Mouse (Mus musculus) G1E (cell line): Measurements from ENCODE around the gene Dlgap1. TPM values are rescaled to one million over a fixed set of nuclear protein-coding genes. Genes with fewer than 3 reads are reported as not detected.

Experiments
- ATAC-seq: 2 replicates; pipeline ENCODE4 v1.8.0; 2016; ENCODE audit warnings: mild to moderate bottlenecking; ENCODE audit not compliant: insufficient number of reproducible peaks, poor library complexity, low FRiP score, severe bottlenecking; ENCODE audit errors: extremely low read depth
- DNase-seq: peaks from one replicate; pipeline ENCODE4 v3.0.0; 2012; ENCODE audit warnings: low spot score
- H3K27me3 ChIP-seq: 2 replicates; pipeline ENCODE4 v1.6.1; 2012; ENCODE audit warnings: mild to moderate bottlenecking, low read length, inconsistent platforms; ENCODE audit not compliant: insufficient read depth
- H3K36me3 ChIP-seq: replicated peaks from 2 replicates; pipeline ENCODE3; 2012; ENCODE audit warnings: mild to moderate bottlenecking, inconsistent platforms
- H3K4me1 ChIP-seq: 2 replicates; pipeline ENCODE4 v1.6.1; 2012; ENCODE audit warnings: low read depth, low read length, inconsistent platforms, mixed read lengths; ENCODE audit not compliant: insufficient read depth
- H3K4me3 ChIP-seq: 2 replicates; pipeline ENCODE4 v1.5.1; 2012; ENCODE audit warnings: low read depth, mild to moderate bottlenecking, inconsistent platforms, low read length, moderate library complexity, mixed read lengths
- H3K9me3 ChIP-seq: replicated peaks from 2 replicates; pipeline ENCODE4 v1.6.1; 2012; ENCODE audit warnings: inconsistent platforms
- CTCF ChIP-seq: IDR thresholded peaks from 2 replicates; pipeline ENCODE4 v1.5.1; 2012; ENCODE audit warnings: low read depth, low read length, inconsistent platforms, mixed read lengths
- GATA1 ChIP-seq: IDR thresholded peaks from 2 replicates; pipeline ENCODE4 v1.6.1; 2012; ENCODE audit warnings: borderline replicate concordance, low read length, inconsistent platforms, mixed read lengths
- GATA2 ChIP-seq: IDR thresholded peaks from 2 replicates; pipeline ENCODE4 v1.6.1; 2012; ENCODE audit warnings: low read depth, low read length, inconsistent platforms, borderline replicate concordance
- POLR2AphosphoS5 ChIP-seq: IDR thresholded peaks from 2 replicates; pipeline ENCODE4 v1.6.1; 2012; ENCODE audit warnings: low read depth, low read length, inconsistent platforms; ENCODE audit not compliant: insufficient replicate concordance
- TAL1 ChIP-seq: conservative IDR thresholded peaks from 2 replicates; pipeline ENCODE4 v1.6.1; 2012; ENCODE audit warnings: low read depth, low read length, inconsistent platforms, mixed read lengths
- polyA plus RNA-seq: library from polyadenylated mRNA; stranded (reverse); fragments of >175 nt; gene quantifications from 2 replicates; pipeline ENCODE4 v1.2.3, GENCODE M21; 2012
- total RNA-seq, 2 experiments: library from RNA; stranded (forward) in 1 of 2; stranded (reverse) in 1 of 2; fragments of 200-1000 nt in 1 of 2; fragments of >200 nt in 1 of 2; fragmentation: Nextera tagmentation in 1 of 2; gene quantifications; 2 replicates each; pipeline ENCODE4 v1.2.3; 2014 to 2017

Dlgap1 gene
- total and polyA plus RNA-seq, 3 experiments: 0.22 TPM; not detected in 2

DNA sequence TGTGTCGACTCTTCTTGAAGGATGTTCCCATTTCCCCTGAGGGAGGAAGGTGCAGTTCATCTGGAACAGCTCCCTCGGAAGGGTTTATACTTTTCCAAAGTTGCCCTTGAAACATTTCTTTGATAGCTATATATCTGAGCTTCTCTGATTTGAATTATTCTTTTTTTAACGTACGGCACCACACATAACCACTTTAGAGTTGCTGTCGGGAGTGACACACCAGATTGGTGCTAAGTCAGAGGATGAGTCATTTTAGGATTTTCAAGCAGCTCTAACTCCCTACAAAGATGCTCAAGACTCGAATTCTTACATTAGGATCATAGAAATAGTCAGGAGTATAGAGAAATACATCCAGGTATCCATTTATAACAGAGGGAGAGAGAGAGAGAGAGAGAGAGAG lies 364.6 kb downstream of the Dlgap1 start:
- no peaks in the 10 kb centered on the region for H3K36me3 ChIP-seq
- H3K9me3 ChIP-seq: peaks cover 44% of the 10 kb centered on the region
- H3K4me3 ChIP-seq: no peak overlapping the region
- TF ChIP-seq GATA2 (no peak), TAL1 (no peak), POLR2AphosphoS5 (no peak), GATA1 (no peak), CTCF (no peak)
- ATAC-seq: no peak
- no peaks in the 10 kb centered on the region for H3K27me3 ChIP-seq
- H3K4me1 ChIP-seq: no peaks in the 10 kb centered on the region
- DNase-seq: no peak

DNA sequence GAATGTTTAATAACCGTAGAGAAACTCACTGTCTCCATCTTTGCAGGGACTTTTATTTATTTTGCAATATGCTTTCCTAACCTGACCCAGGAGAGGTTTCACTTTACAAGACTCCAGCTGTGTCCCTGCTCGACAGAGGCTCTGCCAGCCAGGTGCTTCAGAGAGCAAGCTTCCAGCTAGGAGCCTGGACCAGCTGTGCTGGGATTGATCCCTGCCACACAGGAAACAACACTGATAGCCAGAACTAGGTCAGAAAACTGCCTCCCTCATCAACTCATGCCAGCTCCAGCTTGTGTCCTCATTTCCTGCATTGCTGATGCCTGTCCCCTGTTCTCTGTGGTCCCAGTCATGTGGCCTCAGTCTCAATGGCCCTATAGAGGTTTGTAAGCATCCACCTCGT lies 365.3 kb downstream of the Dlgap1 start:
- Histone ChIP-seq H3K4me3 (no peak overlapping the region), H3K36me3 (no peaks in the 10 kb centered on the region), H3K27me3 (no peaks in the 10 kb centered on the region), H3K4me1 (no peaks in the 10 kb centered on the region), H3K9me3 (peaks cover 44% of the 10 kb centered on the region)
- no peak for TF ChIP-seq TAL1
- TF ChIP-seq CTCF: no peak
- no peak for TF ChIP-seq GATA2
- TF ChIP-seq GATA1: no peak
- TF ChIP-seq POLR2AphosphoS5: no peak
- DNase-seq (no peak), ATAC-seq (no peak)

DNA sequence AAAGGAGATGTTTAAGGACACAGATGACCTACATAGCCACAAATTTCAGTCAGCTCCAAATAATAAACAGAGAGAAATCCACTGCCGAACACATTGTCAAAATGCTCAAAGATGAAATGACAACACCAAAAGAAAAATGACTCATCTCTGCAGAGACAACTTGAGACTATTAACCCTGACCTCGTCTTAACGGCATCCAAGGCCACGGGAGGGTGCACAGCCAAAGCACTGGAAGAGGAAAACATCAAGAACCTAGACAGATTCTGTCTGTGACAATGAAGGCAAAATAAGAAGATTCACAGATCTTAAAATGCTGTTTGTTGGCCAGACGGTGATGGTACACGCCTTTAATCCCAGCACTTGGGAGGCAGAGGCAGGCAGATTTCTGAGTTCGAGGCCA lies 370.9 kb downstream of the Dlgap1 start:
- peaks cover 52% of the 10 kb centered on the region for H3K9me3 ChIP-seq
- DNase-seq (no peak), ATAC-seq (no peak)
- no peak overlapping the region for H3K4me3 ChIP-seq
- no peaks in the 10 kb centered on the region for H3K27me3 ChIP-seq
- H3K4me1 ChIP-seq: no peaks in the 10 kb centered on the region
- H3K36me3 ChIP-seq: no peaks in the 10 kb centered on the region
- no peak for TF ChIP-seq POLR2AphosphoS5
- TF ChIP-seq CTCF: no peak
- TF ChIP-seq GATA1: no peak
- TF ChIP-seq GATA2: no peak
- no peak for TF ChIP-seq TAL1

DNA sequence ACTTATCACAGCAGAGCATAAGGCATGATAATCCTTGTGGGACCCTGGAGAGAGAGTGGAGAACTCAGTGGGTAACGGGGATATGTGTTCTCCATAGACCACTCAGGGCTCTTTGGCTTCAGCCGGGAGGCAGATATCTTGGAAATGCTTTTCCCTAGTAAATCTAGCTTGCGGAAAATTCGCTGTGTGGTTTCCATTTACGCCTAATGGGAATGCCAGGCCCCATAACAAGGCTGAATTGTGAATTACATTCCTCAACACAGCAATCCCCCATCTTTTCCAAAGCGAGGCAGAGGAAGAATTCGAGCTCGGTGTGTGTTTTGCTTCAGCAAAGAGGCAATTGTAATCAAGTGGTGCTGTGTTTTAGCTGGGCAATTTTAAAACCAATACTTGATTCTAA lies 372.4 kb downstream of the Dlgap1 start:
- no peaks in the 10 kb centered on the region for H3K4me1 ChIP-seq
- no peak for DNase-seq
- H3K36me3 ChIP-seq: no peaks in the 10 kb centered on the region
- peaks cover 52% of the 10 kb centered on the region for H3K9me3 ChIP-seq
- H3K27me3 ChIP-seq: no peaks in the 10 kb centered on the region
- TF ChIP-seq CTCF (no peak), GATA2 (no peak), GATA1 (no peak), TAL1 (no peak), POLR2AphosphoS5 (no peak)
- H3K4me3 ChIP-seq: no peak overlapping the region
- no peak for ATAC-seq

DNA sequence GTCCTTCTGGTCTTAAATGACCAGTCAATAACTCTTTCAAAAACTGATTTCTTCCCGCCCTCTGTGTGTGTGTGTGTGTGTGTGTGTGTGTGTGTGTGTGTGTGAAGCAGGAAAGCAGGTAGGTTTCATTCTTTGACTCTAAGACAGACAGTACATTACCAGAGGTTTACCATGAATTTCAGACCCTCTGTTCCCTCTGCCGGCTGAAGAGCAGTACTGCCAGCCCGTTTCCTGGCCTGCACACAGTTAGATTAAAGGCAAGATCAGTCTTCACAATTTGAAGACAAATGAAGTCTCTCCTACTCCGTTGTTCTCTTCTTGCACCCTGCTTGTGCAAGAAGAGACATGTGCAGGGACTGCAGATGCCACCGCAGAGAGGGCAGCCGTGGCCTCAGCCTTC lies 373.0 kb downstream of the Dlgap1 start:
- TF ChIP-seq TAL1: no peak
- no peak for TF ChIP-seq POLR2AphosphoS5
- DNase-seq: no peak
- Histone ChIP-seq H3K9me3 (peaks cover 45% of the 10 kb centered on the region), H3K27me3 (no peaks in the 10 kb centered on the region), H3K4me3 (no peak overlapping the region), H3K4me1 (no peaks in the 10 kb centered on the region), H3K36me3 (no peaks in the 10 kb centered on the region)
- no peak for ATAC-seq

DNA sequence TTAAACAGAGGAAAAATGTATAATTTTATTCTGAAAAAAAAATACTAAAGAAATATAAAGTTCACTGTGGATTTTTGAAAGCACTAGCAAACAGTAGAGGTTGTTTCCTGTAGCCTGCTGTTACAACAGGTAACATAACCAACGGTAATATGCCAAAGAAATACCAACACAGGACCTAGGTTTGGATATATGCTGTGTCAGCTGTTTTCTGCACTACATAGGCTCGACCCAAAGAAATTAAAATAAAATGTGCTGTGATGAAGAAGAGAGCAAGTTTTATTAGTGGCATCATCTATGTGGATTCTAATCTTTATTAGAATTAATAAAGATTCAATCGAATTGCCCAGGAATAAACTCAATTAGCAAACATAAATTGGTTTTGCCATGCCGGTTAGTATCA lies 378.5 kb downstream of the Dlgap1 start:
- ATAC-seq (no peak), DNase-seq (no peak)
- no peaks in the 10 kb centered on the region for H3K4me1 ChIP-seq
- TF ChIP-seq GATA1 (no peak), TAL1 (no peak), CTCF (no peak), GATA2 (no peak), POLR2AphosphoS5 (no peak)
- H3K4me3 ChIP-seq: no peak overlapping the region
- no peaks in the 10 kb centered on the region for H3K27me3 ChIP-seq
- peaks cover 34% of the 10 kb centered on the region for H3K9me3 ChIP-seq
- no peaks in the 10 kb centered on the region for H3K36me3 ChIP-seq

DNA sequence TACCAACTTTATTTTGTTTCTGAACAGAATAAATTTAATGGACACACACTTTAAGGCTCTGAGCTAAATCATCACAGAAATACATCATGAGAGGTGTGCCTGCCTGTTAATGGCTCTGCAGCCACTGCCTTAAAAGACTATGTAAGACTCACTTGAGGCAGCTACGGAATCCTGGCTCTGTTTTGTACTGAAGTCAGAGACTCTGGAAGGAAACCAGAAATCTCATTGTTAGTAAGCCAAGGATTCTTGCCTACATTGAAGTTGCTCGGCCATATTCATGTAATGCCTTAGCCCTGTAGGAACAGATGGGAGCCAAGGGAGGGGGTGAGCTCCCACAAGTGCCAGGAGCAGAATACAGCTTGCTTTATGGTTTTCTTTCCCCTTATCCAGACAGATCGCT lies 394.7 kb downstream of the Dlgap1 start:
- H3K4me1 ChIP-seq: no peaks in the 10 kb centered on the region
- H3K36me3 ChIP-seq: no peaks in the 10 kb centered on the region
- H3K9me3 ChIP-seq: peaks cover 13% of the 10 kb centered on the region
- H3K27me3 ChIP-seq: no peaks in the 10 kb centered on the region
- ATAC-seq (no peak), DNase-seq (no peak)
- no peak for TF ChIP-seq GATA1
- TF ChIP-seq POLR2AphosphoS5: no peak
- no peak for TF ChIP-seq CTCF
- no peak overlapping the region for H3K4me3 ChIP-seq
